Mouse (Mus musculus): Measurements from ENCODE around the gene 4931428L18Rik. TPM values are rescaled to one million over a fixed set of nuclear protein-coding genes. Genes with fewer than 3 reads are reported as not detected.
"Not testable (repeated sequence)": the region's sequence is repeated elsewhere in the genome, so short reads cannot be mapped to it uniquely, and the experiment has no call there.

The 4931428L18Rik gene
- polyA plus RNA-seq, 1 experiment from 2014 or later, result not detected

DNA sequence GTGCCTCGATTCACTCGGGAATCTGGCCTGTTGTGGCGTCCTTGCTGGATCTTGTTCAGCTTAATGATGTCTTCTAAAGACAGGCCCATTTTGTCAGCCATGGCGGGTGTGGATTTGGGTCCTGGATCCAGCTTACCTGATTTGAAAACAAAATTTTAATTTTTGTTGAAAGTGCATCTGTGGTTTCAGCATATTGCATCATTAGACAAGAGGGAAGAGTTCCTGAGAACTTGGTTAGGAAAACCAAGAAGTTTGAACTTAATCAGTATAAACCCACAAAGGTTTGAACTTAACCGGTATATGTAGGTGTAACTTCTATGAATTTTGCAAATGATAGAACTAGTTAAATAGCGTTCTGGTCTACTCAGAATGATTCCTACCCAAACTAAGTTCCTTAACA, 244.6 kb downstream of the 4931428L18Rik start, which contains the start of gene AC153137.1:
Gene AC153137.1, minus strand, starts transcription at position 101 of the 400 bp plus-strand sequence.
- not testable (repeated sequence) for H3K4me2 ChIP-seq (ENCODE audit: low read length); ATAC-seq; H3K27ac ChIP-seq (ENCODE audit: low read length); H3K4me1 ChIP-seq (ENCODE audit: control insufficient read depth, insufficient read depth, low read length); H3K4me3 ChIP-seq (ENCODE audit: low read depth, low read length); H3K9ac ChIP-seq (ENCODE audit: low read depth, low read length); H3K27me3 ChIP-seq (ENCODE audit: control insufficient read depth, insufficient read depth, low read depth, low read length); H3K36me3 ChIP-seq (ENCODE audit: control insufficient read depth, insufficient read depth, low read length); H3K9me3 ChIP-seq (replicated peaks; ENCODE audit: control insufficient read depth, low read length, poor library complexity, severe bottlenecking)
- WGBS, result 91% methylated on average over 5 of the region's 6 CpGs

- H3K9me3 ChIP-seq (replicated peaks; ENCODE audit: control insufficient read depth, low read length, poor library complexity, severe bottlenecking); H3K4me2 ChIP-seq (ENCODE audit: low read length); H3K9ac ChIP-seq (ENCODE audit: low read depth, low read length); H3K4me3 ChIP-seq (ENCODE audit: low read depth, low read length); H3K4me1 ChIP-seq (ENCODE audit: control insufficient read depth, insufficient read depth, low read length); H3K27me3 ChIP-seq (ENCODE audit: control insufficient read depth, insufficient read depth, low read depth, low read length); ATAC-seq; H3K27ac ChIP-seq (ENCODE audit: low read length); H3K36me3 ChIP-seq (ENCODE audit: control insufficient read depth, insufficient read depth, low read length): not testable (repeated sequence)
- WGBS, result 96% methylated on average over 7 of the region's 7 CpGs
Measured at GRCm38 (mm10) chr1:30977239-30977638, 245.2 kb downstream of the 4931428L18Rik start.

DNA sequence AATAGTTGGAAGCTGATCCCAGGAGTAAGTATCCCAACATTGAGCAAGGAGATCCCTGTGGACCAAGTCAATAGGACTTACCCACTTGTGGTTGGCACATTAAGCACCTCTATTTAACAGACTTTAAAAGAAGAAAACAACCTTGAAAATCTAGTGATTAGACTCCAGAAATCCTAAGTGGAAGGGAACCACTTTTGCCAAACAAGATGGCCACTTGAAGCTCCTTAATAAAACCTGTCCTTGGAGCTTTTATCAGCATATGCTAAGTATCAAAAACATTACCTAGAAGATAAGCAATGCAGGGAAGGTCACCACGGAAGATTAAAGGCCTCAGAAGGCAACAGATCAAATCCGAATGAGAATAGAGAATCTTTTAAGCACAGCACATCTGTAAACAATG, 270.7 kb downstream of the 4931428L18Rik start:
- WGBS, result 71% methylated on average over 2 of the region's 2 CpGs
- Histone ChIP-seq H3K36me3 (ENCODE audit: control insufficient read depth, insufficient read depth, low read length) (no peaks in the 10 kb centered on the region), H3K27me3 (ENCODE audit: control insufficient read depth, insufficient read depth, low read depth, low read length) (no peaks in the 10 kb centered on the region), H3K4me3 (ENCODE audit: low read depth, low read length) (no peak overlapping the region), H3K4me1 (ENCODE audit: control insufficient read depth, insufficient read depth, low read length) (peaks cover 20% of the 10 kb centered on the region), H3K9ac (ENCODE audit: low read depth, low read length) (no peak overlapping the region), H3K4me2 (ENCODE audit: low read length) (no peak overlapping the region), H3K9me3 (replicated peaks; ENCODE audit: control insufficient read depth, low read length, poor library complexity, severe bottlenecking) (no peaks in the 10 kb centered on the region), H3K27ac (ENCODE audit: low read length) (no peak overlapping the region)
- no peak for ATAC-seq

DNA sequence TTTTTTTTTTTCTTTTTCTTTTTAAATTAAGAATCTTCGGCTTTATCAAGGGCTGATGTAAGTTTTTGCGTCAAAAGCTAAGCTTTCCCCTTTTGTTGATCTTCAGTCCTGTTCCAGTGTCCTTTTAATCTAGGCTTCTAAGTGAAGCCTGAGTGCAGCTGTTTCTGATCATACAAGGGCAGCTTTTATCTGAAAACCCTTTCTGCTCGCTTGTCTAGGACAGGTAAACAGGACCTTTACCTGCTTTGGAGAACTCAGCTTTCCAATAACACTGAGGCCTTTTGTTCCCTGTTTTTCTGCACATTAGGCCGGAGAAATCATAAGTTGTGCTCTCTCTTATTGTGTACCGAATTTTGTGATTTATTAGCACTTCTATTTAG, 272.0 kb downstream of the 4931428L18Rik start:
- Histone ChIP-seq H3K4me1 (ENCODE audit: control insufficient read depth, insufficient read depth, low read length) (peaks cover 27% of the 10 kb centered on the region), H3K4me3 (ENCODE audit: low read depth, low read length) (peak overlapping the region; percentile 94), H3K36me3 (ENCODE audit: control insufficient read depth, insufficient read depth, low read length) (no peaks in the 10 kb centered on the region), H3K27ac (ENCODE audit: low read length) (peak overlapping the region; percentile 99), H3K4me2 (ENCODE audit: low read length) (peak overlapping the region; percentile 62), H3K9ac (ENCODE audit: low read depth, low read length) (peak overlapping the region; percentile 82), H3K27me3 (ENCODE audit: control insufficient read depth, insufficient read depth, low read depth, low read length) (no peaks in the 10 kb centered on the region), H3K9me3 (replicated peaks; ENCODE audit: control insufficient read depth, low read length, poor library complexity, severe bottlenecking) (no peaks in the 10 kb centered on the region)
- ATAC-seq, result no peak
- WGBS, result 34% methylated on average over 5 of the region's 5 CpGs

GRCm38 (mm10) chr1:30949710-30950455, 272.6 kb downstream of the 4931428L18Rik start:
- Histone ChIP-seq H3K27ac (ENCODE audit: low read length) (peak overlapping the region; percentile 99), H3K9me3 (replicated peaks; ENCODE audit: control insufficient read depth, low read length, poor library complexity, severe bottlenecking) (no peaks in the 10 kb centered on the region), H3K9ac (ENCODE audit: low read depth, low read length) (peak overlapping the region; percentile 82), H3K4me1 (ENCODE audit: control insufficient read depth, insufficient read depth, low read length) (peaks cover 32% of the 10 kb centered on the region), H3K27me3 (ENCODE audit: control insufficient read depth, insufficient read depth, low read depth, low read length) (no peaks in the 10 kb centered on the region), H3K36me3 (ENCODE audit: control insufficient read depth, insufficient read depth, low read length) (peaks cover 5% of the 10 kb centered on the region; the same call in 1 of the 2 replicates), H3K4me3 (ENCODE audit: low read depth, low read length) (peak overlapping the region; percentile 94), H3K4me2 (ENCODE audit: low read length) (peak overlapping the region; percentile 62)
- WGBS, result under 1% methylated on average over 65 of the region's 66 CpGs
- ATAC-seq, result peak; percentile 99

DNA sequence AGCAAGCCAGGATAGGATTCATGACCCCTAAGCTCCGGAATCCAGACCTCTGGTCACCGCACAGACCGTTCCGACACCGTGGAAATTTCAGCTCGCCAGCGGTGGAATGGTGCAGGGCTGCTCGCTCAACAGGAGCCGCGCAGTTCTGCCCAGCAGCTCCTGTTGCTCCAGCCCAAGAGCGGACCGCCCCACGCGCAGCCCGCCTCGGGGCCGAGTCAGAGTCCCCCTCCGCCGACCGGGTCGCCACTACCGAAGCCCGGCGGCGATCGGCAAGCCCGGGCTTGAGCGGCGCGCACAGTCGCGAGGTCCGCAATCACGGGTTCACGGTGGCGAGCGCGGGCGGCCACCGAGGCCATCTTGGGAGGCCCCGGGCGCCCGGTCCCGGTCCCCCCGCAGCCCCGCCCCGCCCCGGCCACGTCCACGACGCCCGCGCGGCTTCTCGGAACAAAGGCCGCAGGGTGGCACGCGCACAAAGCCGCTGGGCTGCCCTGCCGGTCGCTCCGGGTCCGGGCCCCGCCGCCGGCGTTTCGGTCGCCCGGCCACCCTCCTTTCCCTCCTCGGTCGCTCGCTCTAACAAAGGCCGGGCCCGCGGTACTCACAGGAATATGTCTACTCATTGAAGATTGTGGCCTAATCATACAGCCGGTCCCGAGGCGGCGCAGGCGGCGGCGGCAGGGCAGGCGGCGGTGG, 273.4 kb downstream of the 4931428L18Rik start:
- peaks cover 32% of the 10 kb centered on the region for H3K4me1 ChIP-seq (ENCODE audit: control insufficient read depth, insufficient read depth, low read length)
- under 1% methylated on average over 74 of the region's 85 CpGs for WGBS
- H3K4me2 ChIP-seq (ENCODE audit: low read length), result peak overlapping the region; percentile 66
- peak overlapping the region; percentile 94 for H3K4me3 ChIP-seq (ENCODE audit: low read depth, low read length)
- peak overlapping the region; percentile 86 for H3K9ac ChIP-seq (ENCODE audit: low read depth, low read length)
- no peaks in the 10 kb centered on the region for H3K27me3 ChIP-seq (ENCODE audit: control insufficient read depth, insufficient read depth, low read depth, low read length)
- peak; percentile 72 for ATAC-seq
- H3K36me3 ChIP-seq (ENCODE audit: control insufficient read depth, insufficient read depth, low read length), result peaks cover 12% of the 10 kb centered on the region
- no peaks in the 10 kb centered on the region for H3K9me3 ChIP-seq (replicated peaks; ENCODE audit: control insufficient read depth, low read length, poor library complexity, severe bottlenecking)
- H3K27ac ChIP-seq (ENCODE audit: low read length), result peak overlapping the region; percentile 99

DNA sequence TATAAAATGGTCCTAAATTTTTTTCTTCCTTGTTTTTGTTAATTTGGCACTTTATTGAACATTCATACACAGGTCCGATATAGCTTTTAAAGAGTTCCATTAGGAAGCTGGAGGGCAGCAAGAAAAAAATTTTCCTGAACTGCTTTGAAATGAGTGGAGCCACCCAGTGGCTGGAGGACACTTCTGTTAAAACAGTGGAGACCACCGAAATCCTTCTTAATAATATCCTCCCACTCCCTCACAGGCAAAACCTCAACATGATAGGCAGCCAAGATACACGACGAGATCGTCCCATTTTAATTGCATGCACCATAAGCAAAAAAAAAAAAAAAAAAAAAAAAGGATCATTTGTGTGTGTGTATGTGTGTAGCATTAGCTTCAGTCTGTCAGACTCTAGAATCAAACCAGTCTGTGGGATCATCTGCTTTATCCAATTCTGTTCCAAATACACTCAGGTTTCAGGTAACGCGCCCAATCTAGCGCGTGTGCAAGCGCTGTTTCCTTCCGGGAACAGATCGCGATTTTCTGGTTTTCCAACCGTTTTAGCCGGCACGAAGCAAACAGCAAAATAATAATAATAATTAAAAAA, 274.0 kb downstream of the 4931428L18Rik start:
- H3K4me1 ChIP-seq (ENCODE audit: control insufficient read depth, insufficient read depth, low read length), result peaks cover 32% of the 10 kb centered on the region
- peak overlapping the region; percentile 66 for H3K4me2 ChIP-seq (ENCODE audit: low read length)
- peak overlapping the region; percentile 94 for H3K4me3 ChIP-seq (ENCODE audit: low read depth, low read length)
- peak overlapping the region; percentile 86 for H3K9ac ChIP-seq (ENCODE audit: low read depth, low read length)
- no peaks in the 10 kb centered on the region for H3K9me3 ChIP-seq (replicated peaks; ENCODE audit: control insufficient read depth, low read length, poor library complexity, severe bottlenecking)
- WGBS, result 1% methylated on average over 16 of the region's 16 CpGs
- ATAC-seq, result no peak
- H3K27ac ChIP-seq (ENCODE audit: low read length), result peak overlapping the region; percentile 99
- no peaks in the 10 kb centered on the region for H3K27me3 ChIP-seq (ENCODE audit: control insufficient read depth, insufficient read depth, low read depth, low read length)
- peaks cover 18% of the 10 kb centered on the region for H3K36me3 ChIP-seq (ENCODE audit: control insufficient read depth, insufficient read depth, low read length)

All from midbrain, embryonic 16.5 days (tissue).